Mouse (Mus musculus) forebrain, postnatal 0 days (tissue): ENCODE data around the gene Chn1. TPM values are rescaled to one million over a fixed set of nuclear protein-coding genes. Genes with fewer than 3 reads are reported as not detected.
A peak's percentile ranks its signal among the peaks of the same experiment; 100 is the strongest.

Source experiments
- ATAC-seq: fragments of 200-750 bp; cut with Nextera tagmentation; 2 replicates; pipeline ENCODE4 v1.8.0; 2017; ENCODE audit warnings: mild to moderate bottlenecking, moderate library complexity
- DNase-seq: peaks from one replicate; pipeline ENCODE4 v3.0.0-alpha.2; 2015
- H3K27ac ChIP-seq: fragments of 300-500 bp; sonication (generic); 2 replicates; pipeline ENCODE4 v1.5.1; 2014; ENCODE audit warnings: low read depth, mild to moderate bottlenecking, antibody characterized with exemption, low read length, moderate library complexity, mixed read lengths
- H3K27me3 ChIP-seq: fragments of 300-500 bp; sonication (generic); 2 replicates; pipeline ENCODE4 v1.6.1; 2014; ENCODE audit warnings: mild to moderate bottlenecking, low read length, mixed read lengths; ENCODE audit not compliant: insufficient read depth
- H3K36me3 ChIP-seq: fragments of 300-500 bp; sonication (generic); 2 replicates; pipeline ENCODE4 v1.6.1; 2014; ENCODE audit warnings: mild to moderate bottlenecking, moderate library complexity; ENCODE audit not compliant: insufficient read depth
- H3K4me1 ChIP-seq: fragments of 300-500 bp; sonication (generic); 2 replicates; pipeline ENCODE4 v1.6.1; 2014; ENCODE audit warnings: antibody characterized with exemption; ENCODE audit not compliant: insufficient read depth
- H3K4me2 ChIP-seq: fragments of 300-500 bp; sonication (generic); 2 replicates; pipeline ENCODE4 v1.6.1; 2014; ENCODE audit warnings: low read depth, mild to moderate bottlenecking, moderate library complexity
- H3K4me3 ChIP-seq: fragments of 300-500 bp; sonication (generic); 2 replicates; pipeline ENCODE4 v1.5.1; 2014; ENCODE audit warnings: low read depth, low read length, mixed read lengths
- H3K9ac ChIP-seq: fragments of 300-500 bp; sonication (generic); 2 replicates; pipeline ENCODE4 v1.6.1; 2014; ENCODE audit warnings: mild to moderate bottlenecking
- H3K9me3 ChIP-seq: fragments of 300-500 bp; sonication (generic); 2 replicates; pipeline ENCODE4 v1.6.1; 2016; ENCODE audit warnings: low read length
- CTCF ChIP-seq: sonication (generic); IDR thresholded peaks from 2 replicates; pipeline ENCODE4 v1.5.1; 2016; ENCODE audit warnings: antibody characterized with exemption, control low read depth, low read depth
- WGBS: fragments of 180-500 bp; shearing (Covaris S2); extraction: QIAGEN DNeasy Blood & Tissue Kit; methylation state at CpG from one replicate; pipeline ENCODE4 v1.1.7; 2014; 5-methylcytosine and 5-hydroxymethylcytosine counted together
- polyA plus RNA-seq: library from polyadenylated mRNA; unstranded; fragments of >200 nt; fragmentation: Nextera tagmentation; extraction: Ambion mirVana; gene quantifications from 2 replicates; pipeline ENCODE4 v1.2.1, GENCODE M21; 2015
- total RNA-seq: library from RNA; depleted of rRNA; stranded (reverse); fragments of >200 nt; gene quantifications from 2 replicates; pipeline ENCODE4 v1.2.3, GENCODE M21; 2014

Chn1 gene
- total and polyA plus RNA-seq, 2 experiments from 2014 or later = 102 to 136 TPM

DNA sequence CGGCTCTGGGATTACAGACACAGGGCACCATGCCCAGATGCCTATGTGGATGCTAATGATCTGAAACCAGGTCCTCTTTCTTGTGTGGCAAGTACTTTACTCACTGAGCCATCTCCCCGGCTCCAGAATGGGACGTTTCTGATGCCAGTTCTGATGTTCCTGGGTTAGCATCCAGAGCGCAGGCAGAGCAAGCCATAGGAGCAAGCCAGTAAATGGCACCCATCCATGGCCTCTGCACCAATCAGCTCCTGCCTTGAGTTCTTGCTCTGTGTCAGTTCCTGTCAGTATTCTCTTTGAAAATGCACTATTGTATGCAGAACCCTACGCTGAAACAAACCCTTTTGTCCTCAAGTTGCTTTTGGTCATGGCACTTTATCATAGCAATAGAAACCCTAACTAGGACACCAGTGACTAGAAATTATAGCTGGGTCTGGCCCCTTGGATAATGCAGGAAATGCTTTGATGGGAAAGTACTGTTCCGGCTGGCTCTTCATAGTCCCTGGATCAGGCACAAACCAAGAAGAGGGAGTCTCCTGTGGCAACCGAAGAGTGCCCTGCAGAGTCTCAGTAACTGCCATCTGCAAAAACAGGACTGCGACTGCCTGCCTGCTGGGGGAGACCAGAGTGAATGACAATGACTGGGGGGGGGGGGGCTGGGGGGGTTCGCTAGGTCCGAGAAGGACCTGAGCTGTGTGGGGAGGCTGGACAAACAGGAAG lies 188.6 kb downstream of the Chn1 start:
- DNase-seq (no peak), ATAC-seq (no peak; the same call in 1 of the 2 replicates)
- Histone ChIP-seq H3K27me3 (no peaks in the 10 kb centered on the region), H3K36me3 (no peaks in the 10 kb centered on the region), H3K9me3 (no peaks in the 10 kb centered on the region), H3K9ac (no peak overlapping the region), H3K4me3 (no peak overlapping the region), H3K4me2 (no peak overlapping the region), H3K4me1 (peaks cover 12% of the 10 kb centered on the region; the same call in 1 of the 2 replicates), H3K27ac (no peak overlapping the region)
- TF ChIP-seq CTCF = no peak
- 42% methylated on average over 10 of the region's 10 CpGs for WGBS

GRCm38 (mm10) chr2:73585347-73585831 lies 189.8 kb downstream of the Chn1 start:
- Histone ChIP-seq H3K9ac (peak overlapping the region; percentile 29), H3K27me3 (no peaks in the 10 kb centered on the region), H3K4me1 (peaks cover 9% of the 10 kb centered on the region; the same call in 1 of the 2 replicates), H3K27ac (no peak overlapping the region), H3K9me3 (no peaks in the 10 kb centered on the region), H3K36me3 (no peaks in the 10 kb centered on the region), H3K4me2 (peak overlapping the region; percentile 49), H3K4me3 (peak overlapping the region; percentile 27)
- peak; percentile 21; the same call in 1 of the 2 replicates for ATAC-seq
- peak; percentile 46 for DNase-seq
- no peak for TF ChIP-seq CTCF
- 11% methylated on average over 12 of the region's 12 CpGs for WGBS

GRCm38 (mm10) chr2:73584645-73585346 lies 190.3 kb downstream of the Chn1 start:
- peak; percentile 74 for TF ChIP-seq CTCF
- Histone ChIP-seq H3K4me3 (peak overlapping the region; percentile 27), H3K9ac (peak overlapping the region; percentile 29), H3K36me3 (no peaks in the 10 kb centered on the region), H3K27ac (no peak overlapping the region), H3K27me3 (no peaks in the 10 kb centered on the region), H3K4me1 (0 out of 2 replicates have a peak, but pooled peaks cover 4% of the 10 kb centered on the region), H3K9me3 (no peaks in the 10 kb centered on the region), H3K4me2 (peak overlapping the region; percentile 49)
- ATAC-seq (peak; percentile 83), DNase-seq (peak; percentile 84)
- 4% methylated on average over 17 of the region's 18 CpGs for WGBS

GRCm38 (mm10) chr2:73580720-73581119 lies 194.4 kb downstream of the Chn1 start:
- no peak for DNase-seq
- Histone ChIP-seq H3K27me3 (no peaks in the 10 kb centered on the region), H3K9ac (no peak overlapping the region), H3K9me3 (no peaks in the 10 kb centered on the region), H3K36me3 (no peaks in the 10 kb centered on the region), H3K27ac (no peak overlapping the region), H3K4me1 (0 out of 2 replicates have a peak, but pooled peaks cover 3% of the 10 kb centered on the region), H3K4me3 (no peak overlapping the region), H3K4me2 (no peak overlapping the region)
- WGBS = 88% methylated on average over 5 of the region's 5 CpGs
- TF ChIP-seq CTCF = no peak
- no peak for ATAC-seq

GRCm38 (mm10) chr2:73580166-73580565 lies 195.0 kb downstream of the Chn1 start, which contains the start of gene Chrna1:
Gene Chrna1, minus strand, starts transcription at chr2:73580338.
- no peak within 1 kb of the TSS for H3K9ac ChIP-seq
- no peak for DNase-seq
- WGBS = 90% methylated on average over 9 of the region's 9 CpGs
- H3K9me3 ChIP-seq = no peaks in the 10 kb centered on the region
- H3K36me3 ChIP-seq = no peaks in the 10 kb centered on the region
- no peak for ATAC-seq
- no peak within 1 kb of the TSS for H3K27ac ChIP-seq
- H3K27me3 ChIP-seq = no peaks in the 10 kb centered on the region
- no peak within 1 kb of the TSS for H3K4me2 ChIP-seq
- H3K4me1 ChIP-seq = no peaks in the 10 kb centered on the region
- no peak within 1 kb of the TSS for H3K4me3 ChIP-seq
- TF ChIP-seq CTCF = no peak

GRCm38 (mm10) chr2:73579168-73579567 lies 196.0 kb downstream of the Chn1 start:
- no peak overlapping the region for H3K9ac ChIP-seq
- no peaks in the 10 kb centered on the region for H3K4me1 ChIP-seq
- H3K9me3 ChIP-seq = no peaks in the 10 kb centered on the region
- no peak overlapping the region for H3K4me2 ChIP-seq
- H3K27me3 ChIP-seq = no peaks in the 10 kb centered on the region
- H3K4me3 ChIP-seq = no peak overlapping the region
- DNase-seq (no peak), ATAC-seq (no peak)
- TF ChIP-seq CTCF = no peak
- H3K27ac ChIP-seq = no peak overlapping the region
- 67% methylated on average over 5 of the region's 5 CpGs for WGBS
- no peaks in the 10 kb centered on the region for H3K36me3 ChIP-seq

DNA sequence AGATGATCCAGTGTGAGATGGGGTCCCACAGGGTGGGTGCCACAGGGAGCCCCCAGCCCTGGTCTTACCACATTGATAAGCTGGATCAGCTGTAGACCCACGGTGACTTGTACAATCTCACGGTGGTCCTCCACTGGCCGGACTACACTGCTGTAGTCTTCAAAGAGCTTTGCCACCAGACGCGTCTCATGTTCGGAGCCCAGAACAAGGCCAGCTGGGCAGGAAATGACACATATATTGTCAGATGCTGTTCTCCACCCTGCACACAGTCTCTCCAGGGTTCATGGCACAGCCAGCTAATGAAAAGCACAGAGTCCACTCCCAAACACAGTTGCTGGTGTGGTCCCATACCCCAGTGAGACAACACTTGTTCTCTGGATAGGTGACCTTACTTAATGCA lies 200.7 kb downstream of the Chn1 start:
- Histone ChIP-seq H3K4me2 (no peak overlapping the region), H3K9me3 (no peaks in the 10 kb centered on the region), H3K4me1 (0 out of 2 replicates have a peak, but pooled peaks cover 7% of the 10 kb centered on the region), H3K27me3 (no peaks in the 10 kb centered on the region), H3K4me3 (no peak overlapping the region), H3K9ac (no peak overlapping the region), H3K27ac (no peak overlapping the region), H3K36me3 (no peaks in the 10 kb centered on the region)
- no peak for DNase-seq
- no peak for ATAC-seq
- 86% methylated on average over 6 of the region's 6 CpGs for WGBS
- TF ChIP-seq CTCF = no peak
